9 mouse cellular contexts compared by ENCODE assay signal in genomic region chr4:149424755-149425154, GRCm38 (mm10). TPM values are rescaled to one million over a fixed set of nuclear protein-coding genes. Genes with fewer than 3 reads are reported as not detected.
DNase-seq lines count a peak whose midpoint lies in the region; ATAC-seq and TF ChIP-seq lines count a peak whose summit lies in the region.
"Had no signal": no experiment of that assay in that cellular context is flagged by ENCODE, and none has a peak within 500 bp of the region (broad histone marks: within the 10 kb centered on the region; RNA-seq: fewer than 3 reads in every experiment).

No protein-coding gene starts in this region.

- H3K36me3 ChIP-seq in testis, adult 2 months (ENCODE audit: control insufficient read depth, insufficient read depth, low read length): no peaks in the 10 kb centered on the region
- H3K36me3 ChIP-seq in liver, embryonic 11.5 days (ENCODE audit: control insufficient read depth, insufficient read depth, low read length): no peaks in the 10 kb centered on the region; the same call in 1 of the 2 replicates
- no peaks in the 10 kb centered on the region for H3K36me3 ChIP-seq in stomach, postnatal 0 days (ENCODE audit: control insufficient read depth, insufficient read depth, low read length)

- H3K27ac ChIP-seq in testis, adult 2 months (ENCODE audit: control insufficient read depth, insufficient read depth, low read depth, low read length): no peak overlapping the region
- H3K27ac ChIP-seq in liver, embryonic 11.5 days (ENCODE audit: low read depth, low read length): no peak overlapping the region
- no peak overlapping the region for H3K27ac ChIP-seq in stomach, postnatal 0 days (replicated peaks)

- ATAC-seq in liver, embryonic 11.5 days (replicated peaks; ENCODE audit: low FRiP score): no peak
- ATAC-seq in stomach, postnatal 0 days (ENCODE audit: low FRiP score, low TSS enrichment): no peak

- H3K9me3 ChIP-seq in liver, embryonic 11.5 days (ENCODE audit: control insufficient read depth, low read length): no peaks in the 10 kb centered on the region
- H3K9me3 ChIP-seq in stomach, postnatal 0 days (ENCODE audit: control insufficient read depth, low read length): no peaks in the 10 kb centered on the region

- no peak for TF ChIP-seq CTCF in testis, adult 2 months (IDR thresholded peaks at IDR 0.05; ENCODE audit: control insufficient read depth, insufficient read depth, insufficient replicate concordance, low read depth, low read length)
- TF ChIP-seq CTCF in stomach, postnatal 0 days (IDR thresholded peaks at IDR 0.05; ENCODE audit: low read depth): no peak

- peak overlapping the region; percentile 41; the same call in 1 of the 2 replicates for H3K9ac ChIP-seq in liver, embryonic 11.5 days (ENCODE audit: low read depth, low read length)
- H3K9ac ChIP-seq in stomach, postnatal 0 days (ENCODE audit: low read length): peak overlapping the region; percentile 51

- H3K4me2 ChIP-seq in liver, embryonic 11.5 days: peak overlapping the region; percentile 82
- H3K4me2 ChIP-seq in stomach, postnatal 0 days (replicated peaks; ENCODE audit: low read depth): peak overlapping the region; percentile 72

- H3K4me3 ChIP-seq in testis, adult 2 months (ENCODE audit: control insufficient read depth, low read depth, low read length): peak overlapping the region; percentile 31; the same call in 1 of the 2 replicates
- H3K4me3 ChIP-seq in liver, embryonic 11.5 days (ENCODE audit: low read depth, low read length): peak overlapping the region; percentile 98
- H3K4me3 ChIP-seq in stomach, postnatal 0 days (ENCODE audit: low read depth, low read length): peak overlapping the region; percentile 98

- no peak for TF ChIP-seq EP300 in stomach, postnatal 0 days (optimal IDR thresholded peaks at IDR 0.05)

- WGBS in liver, embryonic 11.5 days: 7% methylated on average over 9 of the region's 9 CpGs
- WGBS in stomach, postnatal 0 days: 1% methylated on average over 9 of the region's 9 CpGs

- TF ChIP-seq POLR2A in testis, adult 2 months (IDR thresholded peaks at IDR 0.05; ENCODE audit: control insufficient read depth, low read depth, low read length): no peak

- H3K4me1 ChIP-seq in testis, adult 2 months (ENCODE audit: control insufficient read depth, insufficient read depth, low read length): peaks cover 3% of the 10 kb centered on the region
- peaks cover 12% of the 10 kb centered on the region for H3K4me1 ChIP-seq in liver, embryonic 11.5 days (replicated peaks; ENCODE audit: control insufficient read depth, insufficient read depth, low read length)
- peaks cover 3% of the 10 kb centered on the region; the same call in 1 of the 2 replicates for H3K4me1 ChIP-seq in stomach, postnatal 0 days (replicated peaks; ENCODE audit: control insufficient read depth, insufficient read depth)

- no peaks in the 10 kb centered on the region for H3K27me3 ChIP-seq in testis, adult 2 months (ENCODE audit: control insufficient read depth, insufficient read depth, low read length)
- no peaks in the 10 kb centered on the region for H3K27me3 ChIP-seq in liver, embryonic 11.5 days (replicated peaks; ENCODE audit: control insufficient read depth, insufficient read depth, low read length)
- H3K27me3 ChIP-seq in stomach, postnatal 0 days (ENCODE audit: control insufficient read depth, insufficient read depth, low read length): no peaks in the 10 kb centered on the region

- DNase-seq in adrenal gland, adult 2 months: peak; percentile 44
- DNase-seq in adrenal gland, adult 8-10 months: no peak
- DNase-seq in testis, postnatal 10 days (ENCODE audit: low spot score): no peak
- no peak for DNase-seq in liver, embryonic 11.5 days (ENCODE audit: low spot score)
- no peak for DNase-seq in stomach, postnatal 0 days (ENCODE audit: low spot score)
- no peak for DNase-seq in frontal cortex, postnatal 14 days (ENCODE audit: low spot score in 2 of 2)
- DNase-seq in c-Kit-positive CD71-positive TER-119-positive erythroid progenitor cells, embryonic 14.5 days (ENCODE audit: low spot score): no peak

RNA-seq across cellular contexts. Expression of gene Ube4b, which starts 1.8 kb away (rescaled TPM):
- 10 to 100 TPM; 70.9 to 85.0 TPM for total RNA-seq in adrenal gland, adult 2 months (2021)
- 84.7 and 105 TPM in 2 replicates for polyA plus RNA-seq in adrenal gland, adult 2 months (2012; rRNA removed)
- total RNA-seq in adrenal gland, adult 8-10 months (2022): 100 to 1,000 TPM in 1 of 4 experiments, 10 to 100 TPM in 3; 77.8 to 102 (median 91.0) TPM
- 36.5 and 40.4 TPM in 2 replicates for polyA plus RNA-seq in testis, adult 2 months (2012; rRNA removed)
- polyA plus RNA-seq in liver, embryonic 11.5 days (2014; fragmentation: Nextera tagmentation; extraction: Ambion mirVana): 35.0 and 37.4 TPM in 2 replicates
- 14.4 and 15.8 TPM in 2 replicates for polyA plus RNA-seq in stomach, postnatal 0 days (2015; fragmentation: Nextera tagmentation; extraction: Ambion mirVana)

RNA-seq across cellular contexts. Expression of gene Rbp7, which starts 30.0 kb away (rescaled TPM):
- 10 to 100 TPM; 13.3 to 14.3 TPM for total RNA-seq in adrenal gland, adult 2 months (2021)
- polyA plus RNA-seq in adrenal gland, adult 2 months (2012; rRNA removed): 3.4 and 6.1 TPM in 2 replicates
- total RNA-seq in adrenal gland, adult 8-10 months (2022): 10 to 100 TPM in 1 of 4 experiments, 1 to 10 TPM in 3; 3.0 to 12.9 (median 7.2) TPM
- polyA plus RNA-seq in testis, adult 2 months (2012; rRNA removed): 0.33 and 0.34 TPM in 2 replicates
- not detected in 2 replicates for polyA plus RNA-seq in liver, embryonic 11.5 days (2014; fragmentation: Nextera tagmentation; extraction: Ambion mirVana)
- 6.3 and 7.7 TPM in 2 replicates for polyA plus RNA-seq in stomach, postnatal 0 days (2015; fragmentation: Nextera tagmentation; extraction: Ambion mirVana)

RNA-seq across cellular contexts. Expression of gene Tmem274, which starts 52.4 kb away (rescaled TPM):
- total RNA-seq in adrenal gland, adult 2 months (2021): not detected
- not detected in 2 replicates for polyA plus RNA-seq in adrenal gland, adult 2 months (2012; rRNA removed)
- not detected for total RNA-seq in adrenal gland, adult 8-10 months (2022)
- 0.60 and 1.3 TPM in 2 replicates for polyA plus RNA-seq in testis, adult 2 months (2012; rRNA removed)
- polyA plus RNA-seq in liver, embryonic 11.5 days (2014; fragmentation: Nextera tagmentation; extraction: Ambion mirVana): 0.31 TPM in 1 of 2 replicates, not detected in the other
- not detected in 2 replicates for polyA plus RNA-seq in stomach, postnatal 0 days (2015; fragmentation: Nextera tagmentation; extraction: Ambion mirVana)
- total RNA-seq: heart, adult 18-20 months had no signal

Comparison
In these comparisons a context has a peak if more than half of its experiments do, and no peak if none do; other contexts are left out.
1. H3K4me3 ChIP-seq: peak in every context shown above with its lines; median percentile 98 in liver, embryonic 11.5 days; 98 in stomach, postnatal 0 days; 31 in testis, adult 2 months.